Comparison of ENCODE assay signal across 10 mouse cellular contexts in the genomic region with DNA sequence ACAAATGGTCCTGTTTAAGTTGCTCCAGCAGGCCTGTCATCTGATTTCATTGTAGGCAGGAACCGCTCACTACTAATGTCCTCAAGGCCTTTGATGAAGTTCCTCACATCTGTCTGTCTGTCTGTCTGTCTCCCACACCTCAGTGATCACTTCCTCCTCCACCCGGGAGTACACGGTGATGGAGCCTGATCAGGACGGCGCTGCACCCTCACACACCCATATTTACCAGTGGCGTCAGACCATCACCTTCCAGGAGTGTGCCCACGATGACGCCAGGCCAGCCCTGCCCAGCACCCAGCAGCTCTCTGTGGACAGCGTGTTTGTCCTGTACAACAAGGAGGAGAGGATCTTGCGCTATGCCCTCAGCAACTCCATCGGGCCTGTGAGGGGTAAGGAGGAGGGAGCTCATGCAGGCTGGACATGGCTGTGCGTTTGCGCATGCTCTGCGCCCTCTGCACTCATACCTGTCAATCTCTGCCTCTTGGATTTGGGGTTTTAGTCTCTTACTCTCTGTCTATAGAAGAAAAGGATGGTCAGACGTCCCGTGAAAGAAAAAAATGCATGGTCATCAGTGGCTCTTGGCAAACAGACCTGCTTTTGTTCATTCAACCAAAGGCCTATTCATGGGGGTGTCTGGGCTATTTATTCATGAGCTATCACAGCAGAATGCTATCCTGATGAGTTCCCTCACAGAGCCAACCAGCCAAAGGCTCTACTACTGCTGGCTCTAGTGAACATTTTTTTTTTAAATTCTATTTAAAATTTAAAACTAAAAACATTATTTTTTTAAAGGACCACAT. TPM values are rescaled to one million over a fixed set of nuclear protein-coding genes. Genes with fewer than 3 reads are reported as not detected.
DNase-seq lines count a peak whose midpoint lies in the region; ATAC-seq lines count a peak whose summit lies in the region.
"Had no signal": no experiment of that assay in that cellular context is flagged by ENCODE, and none has a peak within 500 bp of the region (broad histone marks: within the 10 kb centered on the region; RNA-seq: fewer than 3 reads in every experiment).

No protein-coding gene starts in this region.

- H3K36me3 ChIP-seq in heart, embryonic 13.5 days = peaks cover 62% of the 10 kb centered on the region
- peaks cover 37% of the 10 kb centered on the region for H3K36me3 ChIP-seq in embryonic facial prominence, embryonic 10.5 days (replicated peaks)
- H3K36me3 ChIP-seq in hindbrain, embryonic 15.5 days = no peaks in the 10 kb centered on the region
- no peaks in the 10 kb centered on the region for H3K36me3 ChIP-seq in neural tube, embryonic 12.5 days

- no peak for DNase-seq in heart, adult 9 months (ENCODE audit: low spot score in 2 of 2)
- no peak for DNase-seq in embryonic facial prominence, embryonic 10.5 days (ENCODE audit: low spot score)
- DNase-seq in adrenal gland, adult 18-20 months (ENCODE audit: low spot score in 2 of 2) = no peak
- no peak for DNase-seq in urinary bladder, postnatal 14 days (ENCODE audit: low spot score)
- no peak for DNase-seq in left cerebral cortex, adult 9 months (ENCODE audit: low spot score in 2 of 2)

- 0 out of 2 replicates have a peak overlapping the region, but pooled peaks have one; percentile 12 for H3K27ac ChIP-seq in heart, embryonic 13.5 days (replicated peaks)
- H3K27ac ChIP-seq in embryonic facial prominence, embryonic 10.5 days (replicated peaks) = peak overlapping the region; percentile 73
- H3K27ac ChIP-seq in hindbrain, embryonic 15.5 days (replicated peaks) = no peak overlapping the region
- H3K27ac ChIP-seq in neural tube, embryonic 12.5 days = no peak overlapping the region
- H3K27ac ChIP-seq: limb, embryonic 12.5 days had no signal

- peaks cover 7% of the 10 kb centered on the region; the same call in 1 of the 2 replicates for H3K4me1 ChIP-seq in heart, embryonic 13.5 days
- H3K4me1 ChIP-seq in embryonic facial prominence, embryonic 10.5 days = peaks cover 43% of the 10 kb centered on the region
- H3K4me1 ChIP-seq in hindbrain, embryonic 15.5 days (replicated peaks) = 0 out of 2 replicates have a peak, but pooled peaks cover 3% of the 10 kb centered on the region
- H3K4me1 ChIP-seq in neural tube, embryonic 12.5 days = peaks cover 4% of the 10 kb centered on the region
- H3K4me1 ChIP-seq: limb, embryonic 12.5 days had no signal

- H3K27me3 ChIP-seq in heart, embryonic 13.5 days (replicated peaks) = no peaks in the 10 kb centered on the region
- no peaks in the 10 kb centered on the region for H3K27me3 ChIP-seq in embryonic facial prominence, embryonic 10.5 days (replicated peaks; ENCODE audit: low read depth, poor library complexity, severe bottlenecking)
- no peaks in the 10 kb centered on the region for H3K27me3 ChIP-seq in hindbrain, embryonic 15.5 days
- H3K27me3 ChIP-seq in neural tube, embryonic 12.5 days (replicated peaks) = no peaks in the 10 kb centered on the region
- H3K27me3 ChIP-seq: limb, embryonic 12.5 days had no signal

- no peak overlapping the region for H3K4me3 ChIP-seq in heart, embryonic 13.5 days
- no peak overlapping the region for H3K4me3 ChIP-seq in embryonic facial prominence, embryonic 10.5 days
- H3K4me3 ChIP-seq in hindbrain, embryonic 15.5 days = no peak overlapping the region
- H3K4me3 ChIP-seq in neural tube, embryonic 12.5 days = no peak overlapping the region
- H3K4me3 ChIP-seq: limb, embryonic 12.5 days had no signal

- no peak overlapping the region for H3K9ac ChIP-seq in heart, embryonic 13.5 days
- H3K9ac ChIP-seq in hindbrain, embryonic 15.5 days = no peak overlapping the region
- H3K9ac ChIP-seq in neural tube, embryonic 12.5 days = no peak overlapping the region
- H3K9ac ChIP-seq: limb, embryonic 12.5 days had no signal

- 85% methylated on average over 16 of the region's 16 CpGs for WGBS in heart, embryonic 13.5 days
- WGBS in embryonic facial prominence, embryonic 10.5 days = 76% methylated on average over 16 of the region's 16 CpGs
- WGBS in hindbrain, embryonic 15.5 days = 60% methylated on average over 16 of the region's 16 CpGs
- 74% methylated on average over 16 of the region's 16 CpGs for WGBS in neural tube, embryonic 12.5 days

- no peak for ATAC-seq in heart, embryonic 13.5 days (ENCODE audit: extremely low read depth, insufficient number of reproducible peaks, low FRiP score, low TSS enrichment)
- peak; percentile 61; the same call in 1 of the 2 replicates for ATAC-seq in hindbrain, embryonic 15.5 days (ENCODE audit: low FRiP score, low read depth)
- ATAC-seq in neural tube, embryonic 12.5 days (ENCODE audit: low FRiP score, low read depth) = peak; percentile 42; the same call in 1 of the 2 replicates

- no peak overlapping the region for H3K4me2 ChIP-seq in heart, embryonic 13.5 days
- no peak overlapping the region for H3K4me2 ChIP-seq in hindbrain, embryonic 15.5 days
- no peak overlapping the region for H3K4me2 ChIP-seq in neural tube, embryonic 12.5 days (replicated peaks)
- H3K4me2 ChIP-seq: heart, embryonic 11.5 days; limb, embryonic 12.5 days had no signal

- H3K9me3 ChIP-seq in heart, embryonic 13.5 days = no peaks in the 10 kb centered on the region
- H3K9me3 ChIP-seq in embryonic facial prominence, embryonic 10.5 days = no peaks in the 10 kb centered on the region
- H3K9me3 ChIP-seq in hindbrain, embryonic 15.5 days = no peaks in the 10 kb centered on the region
- no peaks in the 10 kb centered on the region for H3K9me3 ChIP-seq in neural tube, embryonic 12.5 days
- H3K9me3 ChIP-seq: limb, embryonic 12.5 days had no signal

RNA-seq across cellular contexts. Expression of gene Nid1, which starts 44.7 kb away (rescaled TPM):
- polyA plus RNA-seq in heart, embryonic 13.5 days (2015; fragmentation: Nextera tagmentation; extraction: Ambion mirVana) = 61.3 and 70.8 TPM in 2 replicates
- 59.0 and 64.5 TPM in 2 replicates for polyA plus RNA-seq in embryonic facial prominence, embryonic 10.5 days (2016; fragmentation: Nextera tagmentation; extraction: Ambion mirVana)
- polyA plus RNA-seq in hindbrain, embryonic 15.5 days (2015; fragmentation: Nextera tagmentation; extraction: Ambion mirVana) = 58.4 and 80.2 TPM in 2 replicates
- 44.7 and 60.2 TPM in 2 replicates for polyA plus RNA-seq in neural tube, embryonic 12.5 days (2016; fragmentation: Nextera tagmentation; extraction: Ambion mirVana)
- total RNA-seq in adrenal gland, adult 18-20 months (2021) = 10 to 100 TPM; 39.1 to 60.2 TPM

Comparison
In these comparisons a context has a peak if more than half of its experiments do, and no peak if none do; other contexts are left out.
1. H3K27ac ChIP-seq: peak in heart, embryonic 13.5 days (single experiment) and embryonic facial prominence, embryonic 10.5 days (single experiment); none in hindbrain, embryonic 15.5 days (single experiment) and neural tube, embryonic 12.5 days (single experiment).